19 mouse cellular contexts compared by ENCODE assay signal in genomic region chr13:84055576-84055975, GRCm38 (mm10).
DNase-seq lines count a peak whose midpoint lies in the region; ATAC-seq lines count a peak whose summit lies in the region.
"Had no signal": no experiment of that assay in that cellular context is flagged by ENCODE, and none has a peak within 500 bp of the region (broad histone marks: within the 10 kb centered on the region; RNA-seq: fewer than 3 reads in every experiment).

No protein-coding gene starts in this region.

- peak; percentile 52 for DNase-seq in Muller cell, postnatal 12 days (ENCODE audit: inconsistent ontology term)
- DNase-seq in hindbrain, embryonic 14.5 days (ENCODE audit: low spot score): no peak
- DNase-seq in heart, postnatal 25 days (ENCODE audit: low spot score): no peak
- no peak for DNase-seq in layer of hippocampus, adult 9-11 months
- DNase-seq in kidney, adult 11 months: no peak
- DNase-seq: B cell, adult 2 months; embryo, embryonic 11 days; gastrocnemius, postnatal 14 days; heart, postnatal 10 days; right cerebral cortex, adult 18-20 months had no signal

- H3K4me2 ChIP-seq in forebrain, embryonic 12.5 days: 0 out of 2 replicates have a peak overlapping the region, but pooled peaks have one; percentile 35
- peak overlapping the region; percentile 40 for H3K4me2 ChIP-seq in hindbrain, embryonic 14.5 days (replicated peaks)
- H3K4me2 ChIP-seq in midbrain, embryonic 16.5 days (ENCODE audit: low read length): peak overlapping the region; percentile 6; the same call in 1 of the 2 replicates
- H3K4me2 ChIP-seq: embryonic facial prominence, embryonic 15.5 days; intestine, embryonic 15.5 days; liver, embryonic 12.5 days; lung, embryonic 15.5 days had no signal

- no peaks in the 10 kb centered on the region for H3K36me3 ChIP-seq in forebrain, embryonic 12.5 days (replicated peaks)
- H3K36me3 ChIP-seq in hindbrain, embryonic 14.5 days (replicated peaks; ENCODE audit: control insufficient read depth, insufficient read depth): no peaks in the 10 kb centered on the region
- no peaks in the 10 kb centered on the region for H3K36me3 ChIP-seq in midbrain, embryonic 16.5 days (ENCODE audit: control insufficient read depth, insufficient read depth, low read length)
- H3K36me3 ChIP-seq: embryonic facial prominence, embryonic 15.5 days; intestine, embryonic 15.5 days; limb, embryonic 10.5 days; liver, embryonic 12.5 days; lung, embryonic 15.5 days had no signal

- intact Hi-C loops in heart, postnatal 25 days (cut with DNase I): no loop called here

- H3K4me1 ChIP-seq in forebrain, embryonic 12.5 days: peaks cover 41% of the 10 kb centered on the region
- peaks cover 40% of the 10 kb centered on the region for H3K4me1 ChIP-seq in hindbrain, embryonic 14.5 days (replicated peaks; ENCODE audit: control insufficient read depth, insufficient read depth, low read length)
- peaks cover 24% of the 10 kb centered on the region for H3K4me1 ChIP-seq in midbrain, embryonic 16.5 days (ENCODE audit: control insufficient read depth, insufficient read depth, low read length)
- H3K4me1 ChIP-seq: embryonic facial prominence, embryonic 15.5 days; intestine, embryonic 15.5 days; liver, embryonic 12.5 days; lung, embryonic 15.5 days had no signal

- H3K9ac ChIP-seq in forebrain, embryonic 12.5 days: no peak overlapping the region
- peak overlapping the region; percentile 40; the same call in 1 of the 2 replicates for H3K9ac ChIP-seq in hindbrain, embryonic 14.5 days
- H3K9ac ChIP-seq in midbrain, embryonic 16.5 days (ENCODE audit: low read depth, low read length): no peak overlapping the region
- H3K9ac ChIP-seq: embryonic facial prominence, embryonic 15.5 days; intestine, embryonic 15.5 days; liver, embryonic 12.5 days; lung, embryonic 15.5 days had no signal

- H3K27me3 ChIP-seq in forebrain, embryonic 12.5 days: no peaks in the 10 kb centered on the region
- no peaks in the 10 kb centered on the region for H3K27me3 ChIP-seq in hindbrain, embryonic 14.5 days (ENCODE audit: control insufficient read depth, insufficient read depth, low read length)
- no peaks in the 10 kb centered on the region for H3K27me3 ChIP-seq in midbrain, embryonic 16.5 days (ENCODE audit: control insufficient read depth, insufficient read depth, low read depth, low read length)
- H3K27me3 ChIP-seq: embryonic facial prominence, embryonic 15.5 days; intestine, embryonic 15.5 days had no signal

- no peak overlapping the region for H3K4me3 ChIP-seq in forebrain, embryonic 12.5 days (replicated peaks)
- no peak overlapping the region for H3K4me3 ChIP-seq in hindbrain, embryonic 14.5 days (replicated peaks; ENCODE audit: low read length)
- H3K4me3 ChIP-seq in midbrain, embryonic 16.5 days (ENCODE audit: low read depth, low read length): no peak overlapping the region
- H3K4me3 ChIP-seq: embryonic facial prominence, embryonic 15.5 days; intestine, embryonic 15.5 days; limb, embryonic 10.5 days; liver, embryonic 12.5 days; lung, embryonic 15.5 days had no signal

- peak overlapping the region; percentile 79 for H3K27ac ChIP-seq in forebrain, embryonic 12.5 days
- H3K27ac ChIP-seq in hindbrain, embryonic 14.5 days: peak overlapping the region; percentile 88
- H3K27ac ChIP-seq in midbrain, embryonic 16.5 days (ENCODE audit: low read length): peak overlapping the region; percentile 77
- H3K27ac ChIP-seq: embryonic facial prominence, embryonic 15.5 days; intestine, embryonic 15.5 days; limb, embryonic 10.5 days; liver, embryonic 12.5 days; lung, embryonic 15.5 days; macrophage had no signal

- no peak for ATAC-seq in forebrain, embryonic 12.5 days (ENCODE audit: low FRiP score)
- ATAC-seq in hindbrain, embryonic 14.5 days (ENCODE audit: low FRiP score): no peak
- no peak for ATAC-seq in midbrain, embryonic 16.5 days
- ATAC-seq: intestine, embryonic 15.5 days; liver, embryonic 12.5 days; Patski had no signal

- no peaks in the 10 kb centered on the region for H3K9me3 ChIP-seq in forebrain, embryonic 12.5 days
- H3K9me3 ChIP-seq in hindbrain, embryonic 14.5 days (ENCODE audit: control insufficient read depth, low read length): no peaks in the 10 kb centered on the region
- no peaks in the 10 kb centered on the region for H3K9me3 ChIP-seq in midbrain, embryonic 16.5 days (replicated peaks; ENCODE audit: control insufficient read depth, low read length, poor library complexity, severe bottlenecking)
- H3K9me3 ChIP-seq: embryonic facial prominence, embryonic 15.5 days; intestine, embryonic 15.5 days; limb, embryonic 10.5 days; liver, embryonic 12.5 days; lung, embryonic 15.5 days had no signal
